Mouse (Mus musculus): Measurements from ENCODE around the gene Zcchc2. TPM values are rescaled to one million over a fixed set of nuclear protein-coding genes. Genes with fewer than 3 reads are reported as not detected.

Zcchc2 gene
- polyA plus RNA-seq, 1 experiment from 2014 or later, result 2.5 TPM

- Histone ChIP-seq H3K27ac (ENCODE audit: low read depth, low read length) (no peak overlapping the region), H3K36me3 (ENCODE audit: control insufficient read depth, insufficient read depth, low read length) (no peaks in the 10 kb centered on the region), H3K4me3 (ENCODE audit: low read depth, low read length) (no peak overlapping the region), H3K9ac (ENCODE audit: low read length) (no peak overlapping the region), H3K4me1 (replicated peaks; ENCODE audit: control insufficient read depth, insufficient read depth, low read length) (no peaks in the 10 kb centered on the region), H3K27me3 (ENCODE audit: control insufficient read depth, insufficient read depth, low read length) (no peaks in the 10 kb centered on the region), H3K9me3 (ENCODE audit: control insufficient read depth, low read length) (no peaks in the 10 kb centered on the region), H3K4me2 (ENCODE audit: low read depth, low read length, severe bottlenecking) (no peak overlapping the region)
- WGBS, result 64% methylated on average over 19 of the region's 19 CpGs
- DNase-seq (ENCODE audit: low spot score) (peak; percentile 77), ATAC-seq (replicated peaks; ENCODE audit: low FRiP score) (peak; percentile 78)
Measured at GRCm38 (mm10) chr1:106036861-106037599, 46.8 kb downstream of the Zcchc2 start.

DNA sequence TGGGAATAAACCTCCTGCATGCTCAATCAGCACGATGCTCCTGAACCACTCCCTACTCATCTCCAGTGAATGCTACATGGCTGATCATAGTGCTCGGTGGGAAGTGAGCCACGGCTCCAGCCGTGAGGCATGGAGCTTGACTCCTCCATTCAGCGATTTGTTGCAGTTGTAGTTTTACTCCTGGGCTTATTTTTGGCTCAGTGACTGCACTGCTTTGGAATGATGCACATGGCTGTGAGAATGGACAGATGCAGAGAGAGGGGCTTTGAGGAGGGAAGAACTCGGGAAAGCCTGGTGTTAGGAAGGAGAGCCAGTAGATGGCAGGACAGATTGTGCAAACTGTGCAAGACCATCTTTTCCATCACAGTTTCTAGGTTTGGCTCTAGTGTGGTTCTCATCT is 49.1 kb downstream of the Zcchc2 start:
- no peaks in the 10 kb centered on the region for H3K27me3 ChIP-seq (ENCODE audit: control insufficient read depth, insufficient read depth, low read length)
- WGBS, result 85% methylated on average over 6 of the region's 6 CpGs
- DNase-seq (ENCODE audit: low spot score) (no peak), ATAC-seq (replicated peaks; ENCODE audit: low FRiP score) (no peak)
- no peak overlapping the region for H3K4me2 ChIP-seq (ENCODE audit: low read depth, low read length, severe bottlenecking)
- H3K4me3 ChIP-seq (ENCODE audit: low read depth, low read length), result no peak overlapping the region
- no peak overlapping the region for H3K9ac ChIP-seq (ENCODE audit: low read length)
- H3K27ac ChIP-seq (ENCODE audit: low read depth, low read length), result no peak overlapping the region
- H3K4me1 ChIP-seq (replicated peaks; ENCODE audit: control insufficient read depth, insufficient read depth, low read length), result no peaks in the 10 kb centered on the region
- H3K9me3 ChIP-seq (ENCODE audit: control insufficient read depth, low read length), result no peaks in the 10 kb centered on the region
- H3K36me3 ChIP-seq (ENCODE audit: control insufficient read depth, insufficient read depth, low read length), result no peaks in the 10 kb centered on the region

- no peak for ATAC-seq (replicated peaks; ENCODE audit: low FRiP score)
- no peak for DNase-seq (ENCODE audit: low spot score)
- Histone ChIP-seq H3K4me1 (replicated peaks; ENCODE audit: control insufficient read depth, insufficient read depth, low read length) (no peaks in the 10 kb centered on the region), H3K9ac (ENCODE audit: low read length) (no peak overlapping the region), H3K36me3 (ENCODE audit: control insufficient read depth, insufficient read depth, low read length) (no peaks in the 10 kb centered on the region), H3K27ac (ENCODE audit: low read depth, low read length) (no peak overlapping the region), H3K27me3 (ENCODE audit: control insufficient read depth, insufficient read depth, low read length) (no peaks in the 10 kb centered on the region), H3K4me2 (ENCODE audit: low read depth, low read length, severe bottlenecking) (no peak overlapping the region), H3K4me3 (ENCODE audit: low read depth, low read length) (no peak overlapping the region), H3K9me3 (ENCODE audit: control insufficient read depth, low read length) (no peaks in the 10 kb centered on the region)
- WGBS, result 93% methylated on average over 4 of the region's 4 CpGs
Measured at GRCm38 (mm10) chr1:106040271-106040670, 50.1 kb downstream of the Zcchc2 start.

- DNase-seq (ENCODE audit: low spot score) (no peak), ATAC-seq (replicated peaks; ENCODE audit: low FRiP score) (no peak)
- 92% methylated on average over 9 of the region's 9 CpGs for WGBS
- no peak overlapping the region for H3K4me3 ChIP-seq (ENCODE audit: low read depth, low read length)
- H3K27me3 ChIP-seq (ENCODE audit: control insufficient read depth, insufficient read depth, low read length), result no peaks in the 10 kb centered on the region
- H3K27ac ChIP-seq (ENCODE audit: low read depth, low read length), result no peak overlapping the region
- no peak overlapping the region for H3K9ac ChIP-seq (ENCODE audit: low read length)
- H3K36me3 ChIP-seq (ENCODE audit: control insufficient read depth, insufficient read depth, low read length), result no peaks in the 10 kb centered on the region
- no peaks in the 10 kb centered on the region for H3K4me1 ChIP-seq (replicated peaks; ENCODE audit: control insufficient read depth, insufficient read depth, low read length)
- no peak overlapping the region for H3K4me2 ChIP-seq (ENCODE audit: low read depth, low read length, severe bottlenecking)
- H3K9me3 ChIP-seq (ENCODE audit: control insufficient read depth, low read length), result no peaks in the 10 kb centered on the region
Measured at GRCm38 (mm10) chr1:106042221-106042620, 52.0 kb downstream of the Zcchc2 start.

DNA sequence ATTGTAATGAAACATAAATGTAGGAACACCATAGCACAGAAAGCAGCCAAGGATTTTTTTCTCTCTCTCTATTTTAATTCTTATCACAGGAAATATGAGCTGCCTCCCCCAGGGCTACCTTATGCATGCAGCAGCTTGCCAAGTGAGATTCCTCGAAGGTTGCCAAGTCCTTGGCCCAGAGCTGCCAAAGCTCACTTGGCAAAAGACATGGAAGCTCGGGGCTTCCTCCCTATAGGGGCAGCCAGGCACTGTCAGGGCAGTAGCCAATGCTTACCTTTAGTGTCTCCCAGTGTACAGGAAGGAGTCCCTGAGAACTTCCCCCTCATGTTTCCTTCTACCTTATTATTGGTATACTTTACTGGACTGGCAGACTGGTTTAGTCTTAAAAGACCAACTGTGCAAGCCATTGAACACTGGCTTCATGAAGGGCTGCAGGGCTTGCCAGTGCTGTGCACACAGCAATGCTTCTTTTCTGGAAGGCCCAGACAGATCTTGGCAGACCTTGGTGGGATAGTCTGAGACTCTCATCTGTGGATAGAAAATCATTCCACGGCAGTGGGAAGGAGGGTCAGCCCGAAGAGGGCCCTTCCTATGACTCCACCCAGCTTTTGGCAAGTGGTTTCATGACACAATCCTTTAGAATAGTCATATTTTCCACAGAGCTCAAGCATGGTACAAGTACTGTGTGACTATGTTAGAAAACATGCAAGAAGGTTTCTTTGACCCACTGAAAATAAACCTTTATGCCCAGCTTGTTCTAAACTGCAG is 53.0 kb downstream of the Zcchc2 start:
- WGBS, result 88% methylated on average over 4 of the region's 4 CpGs
- Histone ChIP-seq H3K9ac (ENCODE audit: low read length) (no peak overlapping the region), H3K27ac (ENCODE audit: low read depth, low read length) (no peak overlapping the region), H3K9me3 (ENCODE audit: control insufficient read depth, low read length) (no peaks in the 10 kb centered on the region), H3K4me2 (ENCODE audit: low read depth, low read length, severe bottlenecking) (no peak overlapping the region), H3K4me3 (ENCODE audit: low read depth, low read length) (no peak overlapping the region), H3K4me1 (replicated peaks; ENCODE audit: control insufficient read depth, insufficient read depth, low read length) (no peaks in the 10 kb centered on the region), H3K27me3 (ENCODE audit: control insufficient read depth, insufficient read depth, low read length) (no peaks in the 10 kb centered on the region), H3K36me3 (ENCODE audit: control insufficient read depth, insufficient read depth, low read length) (no peaks in the 10 kb centered on the region)
- no peak for ATAC-seq (replicated peaks; ENCODE audit: low FRiP score)
- DNase-seq (ENCODE audit: low spot score), result no peak

DNA sequence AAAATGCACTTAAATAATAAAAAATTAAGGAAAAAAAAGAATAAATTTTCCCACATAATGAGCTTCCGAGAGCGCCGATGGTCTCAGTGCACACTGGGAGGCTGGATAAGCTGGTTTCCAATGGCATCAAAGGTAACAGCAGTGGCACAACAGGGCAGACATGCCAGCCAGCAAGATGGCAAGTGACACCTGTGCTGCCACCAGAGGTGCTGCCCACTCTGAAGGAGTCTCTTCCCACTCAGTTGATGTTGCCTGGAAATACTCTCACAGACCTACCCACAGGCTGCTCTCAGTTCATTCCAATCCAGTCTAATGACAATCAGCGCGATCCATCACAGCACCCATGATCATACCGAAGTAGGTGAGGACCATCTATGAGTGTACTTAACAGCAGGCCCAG is 58.8 kb downstream of the Zcchc2 start:
- Histone ChIP-seq H3K4me3 (ENCODE audit: low read depth, low read length) (no peak overlapping the region), H3K9ac (ENCODE audit: low read length) (no peak overlapping the region), H3K4me1 (replicated peaks; ENCODE audit: control insufficient read depth, insufficient read depth, low read length) (no peaks in the 10 kb centered on the region), H3K27ac (ENCODE audit: low read depth, low read length) (no peak overlapping the region), H3K27me3 (ENCODE audit: control insufficient read depth, insufficient read depth, low read length) (no peaks in the 10 kb centered on the region), H3K4me2 (ENCODE audit: low read depth, low read length, severe bottlenecking) (no peak overlapping the region), H3K36me3 (ENCODE audit: control insufficient read depth, insufficient read depth, low read length) (no peaks in the 10 kb centered on the region), H3K9me3 (ENCODE audit: control insufficient read depth, low read length) (no peaks in the 10 kb centered on the region)
- no peak for DNase-seq (ENCODE audit: low spot score)
- 92% methylated on average over 6 of the region's 6 CpGs for WGBS
- ATAC-seq (replicated peaks; ENCODE audit: low FRiP score), result no peak

DNA sequence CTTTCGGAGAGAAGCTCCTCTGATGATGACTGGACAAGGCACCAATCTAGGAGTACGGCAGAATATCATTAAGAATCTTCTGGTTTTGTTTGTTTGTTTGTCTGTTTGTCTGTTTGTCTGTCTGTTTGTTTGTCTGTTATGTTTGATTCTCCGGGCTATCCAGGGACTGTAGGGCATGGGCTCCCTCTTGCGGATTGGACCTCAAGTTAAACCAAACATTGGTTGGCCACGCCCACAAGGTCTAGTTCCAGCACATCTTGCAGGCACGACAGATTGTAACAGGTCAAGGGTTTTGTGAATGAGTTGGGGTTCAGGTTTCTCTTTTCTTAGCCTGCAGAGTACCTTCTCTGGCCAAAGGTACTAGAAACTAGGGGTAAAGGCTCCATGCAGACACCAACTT is 64.8 kb downstream of the Zcchc2 start:
- Histone ChIP-seq H3K9ac (ENCODE audit: low read length) (no peak overlapping the region), H3K9me3 (ENCODE audit: control insufficient read depth, low read length) (no peaks in the 10 kb centered on the region), H3K4me2 (ENCODE audit: low read depth, low read length, severe bottlenecking) (no peak overlapping the region), H3K4me3 (ENCODE audit: low read depth, low read length) (no peak overlapping the region), H3K36me3 (ENCODE audit: control insufficient read depth, insufficient read depth, low read length) (no peaks in the 10 kb centered on the region), H3K27ac (ENCODE audit: low read depth, low read length) (no peak overlapping the region), H3K4me1 (replicated peaks; ENCODE audit: control insufficient read depth, insufficient read depth, low read length) (no peaks in the 10 kb centered on the region), H3K27me3 (ENCODE audit: control insufficient read depth, insufficient read depth, low read length) (no peaks in the 10 kb centered on the region)
- DNase-seq (ENCODE audit: low spot score), result peak; percentile 13
- ATAC-seq (replicated peaks; ENCODE audit: low FRiP score), result no peak
- WGBS, result 82% methylated on average over 6 of the region's 6 CpGs

DNA sequence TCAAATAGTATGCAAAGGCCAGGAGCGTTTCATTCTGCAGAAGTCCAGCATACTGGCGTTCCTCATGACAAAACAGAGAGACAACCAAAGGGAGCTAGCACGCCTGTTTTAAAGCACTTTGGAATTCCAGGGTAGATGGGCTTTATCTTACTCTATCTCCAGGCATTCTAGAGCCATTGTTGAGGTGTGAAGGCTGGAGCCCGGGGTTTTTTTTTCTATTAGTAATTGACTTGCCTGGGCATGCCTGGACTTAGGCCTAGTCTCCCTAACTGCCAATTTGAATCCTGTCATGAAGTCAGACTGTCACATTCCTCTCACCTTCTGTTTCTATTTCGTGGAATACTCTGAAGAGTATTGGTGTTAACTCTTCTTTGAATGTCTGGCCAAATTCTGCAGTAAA is 68.1 kb downstream of the Zcchc2 start:
- Histone ChIP-seq H3K27ac (ENCODE audit: low read depth, low read length) (no peak overlapping the region), H3K4me2 (ENCODE audit: low read depth, low read length, severe bottlenecking) (no peak overlapping the region), H3K4me3 (ENCODE audit: low read depth, low read length) (no peak overlapping the region), H3K4me1 (replicated peaks; ENCODE audit: control insufficient read depth, insufficient read depth, low read length) (no peaks in the 10 kb centered on the region), H3K27me3 (ENCODE audit: control insufficient read depth, insufficient read depth, low read length) (no peaks in the 10 kb centered on the region), H3K9ac (ENCODE audit: low read length) (no peak overlapping the region), H3K9me3 (ENCODE audit: control insufficient read depth, low read length) (no peaks in the 10 kb centered on the region), H3K36me3 (ENCODE audit: control insufficient read depth, insufficient read depth, low read length) (no peaks in the 10 kb centered on the region)
- DNase-seq (ENCODE audit: low spot score) (no peak), ATAC-seq (replicated peaks; ENCODE audit: low FRiP score) (no peak)
- 72% methylated on average over 5 of the region's 5 CpGs for WGBS

Data from forebrain, embryonic 11.5 days (tissue).